Mouse (Mus musculus) bone marrow macrophage, adult 2 months (primary cell): ENCODE measurements around the gene Rab40c.

Source experiments
- CTCF ChIP-seq: IDR thresholded peaks from 2 replicates; pipeline ENCODE4 v1.5.1; 2012; ENCODE audit warnings: low read depth, mild to moderate bottlenecking, low read length, moderate library complexity
- POLR2A ChIP-seq: IDR thresholded peaks from 2 replicates; pipeline ENCODE4 v1.6.1; 2012; ENCODE audit warnings: mild to moderate bottlenecking, low read depth, low read length, borderline replicate concordance

GRCm38 (mm10) chr17:25913186-25913876 lies 6.2 kb downstream of the Rab40c start:
- TF ChIP-seq POLR2A (no peak), CTCF (no peak)
